Mouse (Mus musculus) urinary bladder, adult 2 months (tissue): Measurements from ENCODE around the gene D430041D05Rik. TPM values are rescaled to one million over a fixed set of nuclear protein-coding genes. Genes with fewer than 3 reads are reported as not detected.

Source experiments
- DNase-seq: peaks from one replicate; pipeline ENCODE4 v3.0.0; 2022; ENCODE audit warnings: low spot score
- polyA plus RNA-seq: library from polyadenylated mRNA; depleted of rRNA; stranded (reverse); fragments of >200 nt; gene quantifications from 2 replicates; pipeline ENCODE4 v1.2.3, GENCODE M21; 2012; rRNA removed

D430041D05Rik gene
- polyA plus RNA-seq = 0.06 TPM in 2 replicates

DNA sequence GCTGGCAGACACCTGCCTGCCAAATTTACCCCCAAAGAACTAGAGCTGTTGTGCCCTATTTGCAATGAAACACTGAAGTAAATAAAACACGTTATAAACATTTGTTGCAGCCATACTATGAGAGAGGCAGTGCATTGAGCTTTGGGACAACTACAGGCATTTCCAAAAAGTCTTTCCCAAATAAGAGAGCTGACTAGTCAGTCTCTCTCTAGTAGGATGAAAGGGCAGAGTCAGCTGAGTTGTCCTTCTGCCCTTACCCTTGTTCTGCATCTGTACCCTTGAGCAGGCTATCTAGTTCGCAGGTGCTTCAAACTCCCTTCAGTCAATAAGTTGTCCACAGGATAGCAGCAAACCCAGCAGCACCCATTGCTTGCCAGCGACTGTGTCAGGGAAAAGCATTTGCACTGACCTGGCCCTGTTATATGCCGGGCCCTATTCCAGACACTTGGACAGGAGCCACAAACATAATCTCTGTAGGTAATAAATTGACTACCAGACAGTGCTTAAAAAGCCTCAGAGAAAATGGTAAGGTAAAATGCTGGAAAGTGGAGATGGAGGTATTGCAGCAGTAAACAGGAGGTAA, at the start of gene D430041D05Rik:
D430041D05Rik (minus strand) TSS at position 51 of the 583 bp plus-strand sequence.
- DNase-seq = no peak

DNA sequence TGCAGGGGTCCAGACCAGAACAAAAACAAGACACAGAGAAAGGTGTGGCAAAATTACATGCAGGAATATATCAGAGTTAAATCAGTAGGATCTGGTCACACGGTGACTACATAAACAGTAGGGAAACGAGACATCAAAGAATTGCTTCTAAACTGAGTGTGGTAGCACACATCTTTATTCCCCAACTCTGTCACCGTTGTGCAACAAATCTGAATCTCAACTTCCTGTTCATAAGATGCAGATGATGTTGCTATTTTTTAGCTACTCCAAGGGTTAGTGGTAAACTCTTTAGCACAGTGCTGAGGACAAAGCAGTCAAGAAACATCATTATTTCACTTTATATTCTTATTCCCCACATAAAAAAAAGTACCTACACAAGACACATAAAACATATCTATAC, 49.2 kb upstream of the D430041D05Rik start:
- DNase-seq = no peak

DNA sequence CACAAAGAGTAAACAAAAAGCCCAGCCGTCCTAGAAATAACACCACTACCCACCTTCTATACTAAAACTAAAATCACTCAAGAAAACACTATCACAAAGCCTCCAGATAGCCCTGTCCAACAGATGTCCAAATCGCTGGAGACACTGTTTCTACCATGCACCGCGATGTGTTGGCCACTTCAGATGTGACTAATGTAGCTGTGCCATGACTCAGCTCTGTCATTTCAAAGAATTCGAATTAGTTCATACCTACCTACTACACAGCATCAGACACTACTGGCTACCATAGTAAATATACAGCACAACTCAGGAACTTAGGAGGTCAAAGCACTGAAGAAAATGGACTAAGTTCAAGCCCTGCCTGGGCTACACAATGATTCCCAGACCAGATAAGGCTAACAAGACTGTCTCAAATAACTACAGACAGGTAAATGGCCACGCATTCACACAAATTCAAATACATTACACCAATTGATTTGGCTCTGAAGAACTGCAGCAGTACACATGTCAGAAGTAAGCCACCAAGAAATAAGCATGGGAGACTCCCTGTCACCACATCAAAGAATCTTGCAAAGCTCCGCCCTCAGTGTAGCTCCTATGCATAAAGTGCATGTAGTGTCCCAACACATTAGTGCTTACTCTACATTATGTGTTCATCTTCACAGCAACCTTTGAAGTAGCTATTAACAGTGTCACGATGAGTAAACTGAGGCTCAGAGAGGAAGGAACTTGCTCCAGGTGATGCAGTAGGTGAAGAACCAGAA, 47.9 kb upstream of the D430041D05Rik start:
- no peak for DNase-seq

DNA sequence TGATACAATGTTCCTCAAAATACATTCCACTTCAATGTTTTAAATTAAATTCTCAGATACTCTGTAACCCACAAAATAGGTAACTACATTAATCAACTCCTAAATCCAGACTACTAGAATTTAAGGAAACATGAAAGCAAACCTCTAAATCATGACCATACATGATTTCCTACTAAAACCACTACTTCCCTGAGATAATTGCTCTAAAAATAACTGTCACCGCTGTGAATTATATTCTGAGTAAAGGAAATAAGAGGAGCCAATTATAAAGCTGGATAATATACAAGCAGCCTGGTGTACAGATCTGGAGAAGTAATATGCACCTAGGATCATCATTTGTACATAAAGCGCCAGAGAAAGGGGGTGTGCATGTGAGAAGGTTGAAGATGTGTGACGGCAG, 46.3 kb upstream of the D430041D05Rik start:
- no peak for DNase-seq

DNA sequence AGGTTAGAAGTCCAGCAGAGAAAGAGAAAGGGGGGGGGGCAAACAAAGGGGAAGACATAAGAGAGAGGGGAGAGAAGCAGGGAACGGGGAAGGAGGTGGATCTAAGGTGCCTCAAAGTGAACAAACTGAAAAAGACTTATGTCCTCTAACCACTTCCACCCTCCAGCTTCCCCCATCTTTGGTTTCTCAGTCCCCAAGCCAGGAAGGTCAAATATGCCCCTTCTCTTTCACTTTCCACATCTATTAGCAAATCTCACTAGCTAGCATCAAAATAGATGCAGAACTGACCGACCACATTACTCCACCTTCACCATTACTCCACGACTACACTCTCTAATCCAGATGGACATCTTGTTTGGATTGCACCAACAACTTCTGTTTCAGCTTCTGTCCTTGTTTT, 39.9 kb upstream of the D430041D05Rik start:
- no peak for DNase-seq

DNA sequence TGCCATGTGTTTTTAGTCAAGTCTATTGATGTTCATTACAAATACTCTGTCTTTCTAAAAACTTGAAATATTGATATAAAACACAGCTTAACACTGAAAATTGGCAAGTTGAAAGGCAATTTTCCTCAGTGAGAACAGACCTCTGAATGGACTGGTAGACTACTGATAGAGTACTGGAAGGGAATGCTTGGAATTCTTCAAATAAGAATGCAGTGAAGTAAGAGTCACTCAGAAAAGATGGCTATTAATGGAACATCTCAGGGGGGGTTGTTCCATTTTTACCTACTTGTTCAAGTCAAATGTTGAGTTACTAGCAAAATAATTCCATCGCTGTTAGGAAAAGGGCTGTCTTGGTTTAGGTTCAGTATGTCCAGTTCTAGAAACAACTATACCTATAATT, 38.4 kb upstream of the D430041D05Rik start:
- no peak for DNase-seq

DNA sequence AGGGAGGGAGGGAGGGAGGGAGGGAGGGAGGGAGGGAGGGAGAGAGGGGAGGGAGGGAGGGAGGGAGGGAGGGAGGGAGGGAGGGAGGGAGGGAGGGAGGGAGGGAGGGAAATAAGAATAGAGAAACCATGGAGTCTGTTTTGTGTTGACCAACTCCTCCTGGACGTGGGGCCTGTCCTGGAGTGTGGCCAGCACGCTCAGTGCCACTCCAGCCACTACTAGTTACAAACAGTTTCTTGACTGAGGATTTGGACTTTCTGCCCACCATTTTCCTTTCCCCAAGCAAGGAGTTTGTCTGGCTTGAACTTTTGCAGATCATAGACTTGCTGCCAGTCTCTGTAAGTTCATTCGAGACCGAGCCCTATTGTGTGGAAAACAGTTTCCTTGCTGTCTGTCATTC, 37.4 kb upstream of the D430041D05Rik start:
- DNase-seq = no peak

DNA sequence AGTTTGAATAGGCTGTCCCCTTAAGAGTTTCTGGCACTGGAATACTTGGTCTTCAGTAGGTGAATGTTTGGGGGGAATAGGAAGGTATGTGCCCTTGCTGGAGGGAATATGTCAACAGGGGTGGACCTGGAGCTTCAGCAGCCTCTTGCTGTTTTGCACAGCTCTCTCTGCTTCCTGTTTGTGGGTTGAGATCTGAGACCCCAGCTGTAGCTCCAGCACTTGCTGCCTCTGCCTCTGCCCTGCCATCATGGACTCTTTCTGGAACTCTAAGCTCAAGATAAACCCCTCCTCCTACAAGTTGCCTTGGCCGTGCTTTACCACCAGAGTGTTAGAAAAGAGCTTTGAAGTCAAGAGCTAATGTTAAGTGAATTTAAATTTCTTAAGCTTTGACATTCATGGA, 35.2 kb upstream of the D430041D05Rik start:
- no peak for DNase-seq

DNA sequence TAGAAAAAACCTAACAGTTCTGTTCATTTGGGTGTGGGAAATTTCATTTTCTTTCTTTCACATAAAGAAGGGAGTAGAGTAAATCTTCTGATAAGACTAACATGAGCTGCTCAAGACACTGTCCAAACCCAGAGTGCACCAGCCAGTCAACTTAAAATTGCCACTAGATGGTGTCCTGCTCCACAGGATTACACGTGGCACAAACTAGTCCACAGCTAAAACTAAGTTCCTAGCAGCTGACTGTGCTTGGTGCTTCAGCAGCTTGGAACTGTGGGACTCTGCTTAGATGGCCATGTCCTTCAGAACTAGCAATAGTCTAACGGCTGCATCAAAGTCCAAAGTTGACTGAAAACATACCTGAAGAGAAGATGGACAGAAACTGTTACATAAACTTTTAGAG, 34.0 kb upstream of the D430041D05Rik start:
- peak; percentile 25 for DNase-seq

DNA sequence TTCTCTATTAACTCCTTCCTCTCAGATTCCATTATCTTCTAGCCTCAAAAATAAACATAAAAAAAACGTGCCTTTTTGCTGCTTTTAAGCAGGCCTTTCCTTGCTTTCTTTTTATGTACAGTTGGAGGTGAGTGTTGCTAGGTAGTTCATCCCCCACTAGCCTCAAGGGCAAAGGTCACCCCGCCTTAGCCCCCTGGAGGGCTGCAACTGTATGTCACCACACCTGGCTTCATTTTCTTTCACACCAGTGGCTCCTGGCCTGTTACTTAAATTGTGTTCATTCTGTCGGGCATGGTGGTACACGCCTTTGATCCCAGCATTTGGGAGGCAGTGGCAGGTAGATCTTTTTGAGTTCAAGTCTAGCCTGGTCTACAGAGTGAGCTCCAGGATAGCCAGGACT, 31.5 kb upstream of the D430041D05Rik start:
- no peak for DNase-seq

DNA sequence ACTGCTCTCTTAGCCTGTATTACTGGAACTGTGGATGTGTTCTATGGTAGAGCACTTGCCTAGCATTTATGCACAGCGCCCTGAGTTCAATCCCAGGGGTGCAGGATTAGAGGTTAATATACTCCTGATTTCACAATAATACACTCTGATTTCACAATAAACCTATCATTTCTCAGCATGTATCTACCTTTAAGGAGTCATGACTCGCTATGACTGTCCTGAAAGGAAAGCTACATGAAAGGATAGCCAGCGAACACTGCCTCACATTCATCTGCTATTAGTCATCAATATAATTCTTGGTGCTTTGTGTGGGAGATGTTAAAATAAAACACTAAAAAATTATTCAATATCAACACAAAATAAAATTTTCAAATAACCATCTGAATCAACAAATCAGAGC, 25.4 kb upstream of the D430041D05Rik start:
- no peak for DNase-seq

DNA sequence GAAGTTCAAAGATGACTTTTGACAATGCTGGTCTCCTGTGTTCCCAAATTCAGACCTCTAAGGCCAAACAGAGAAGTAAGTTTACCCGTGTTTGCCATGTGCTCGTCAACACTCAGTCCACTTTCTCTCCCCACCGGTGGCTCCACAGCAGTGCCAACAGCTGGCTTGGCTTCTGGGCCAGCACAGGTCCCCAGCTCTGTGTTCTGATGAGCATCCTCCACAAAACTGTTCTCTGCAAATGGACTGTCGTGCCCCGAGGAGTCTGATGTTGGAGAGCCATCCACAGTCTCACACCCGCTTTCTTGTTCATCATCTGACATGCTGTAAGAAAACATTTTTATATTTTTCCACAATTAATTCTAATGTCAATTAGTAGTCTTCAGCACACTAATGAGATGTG, 20.3 kb upstream of the D430041D05Rik start:
- no peak for DNase-seq

DNA sequence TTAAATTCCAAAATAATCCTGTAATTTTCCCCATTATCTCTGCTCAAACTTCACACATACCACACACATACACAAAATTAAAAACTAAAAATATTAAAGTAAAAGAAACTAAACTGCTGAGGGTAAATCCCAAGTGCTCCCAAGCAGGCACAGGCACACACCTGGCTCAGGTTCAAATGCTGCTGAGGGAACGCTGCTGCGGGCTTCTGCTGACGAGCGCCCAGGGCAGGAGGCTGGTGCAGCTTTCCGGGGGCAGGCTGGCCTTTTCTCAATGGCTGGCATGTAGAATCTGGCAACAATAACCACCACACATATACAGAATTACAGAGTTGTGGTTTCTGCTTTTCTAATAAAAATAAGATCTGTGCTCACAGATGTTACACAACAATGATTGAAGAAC, 19.8 kb upstream of the D430041D05Rik start:
- no peak for DNase-seq

DNA sequence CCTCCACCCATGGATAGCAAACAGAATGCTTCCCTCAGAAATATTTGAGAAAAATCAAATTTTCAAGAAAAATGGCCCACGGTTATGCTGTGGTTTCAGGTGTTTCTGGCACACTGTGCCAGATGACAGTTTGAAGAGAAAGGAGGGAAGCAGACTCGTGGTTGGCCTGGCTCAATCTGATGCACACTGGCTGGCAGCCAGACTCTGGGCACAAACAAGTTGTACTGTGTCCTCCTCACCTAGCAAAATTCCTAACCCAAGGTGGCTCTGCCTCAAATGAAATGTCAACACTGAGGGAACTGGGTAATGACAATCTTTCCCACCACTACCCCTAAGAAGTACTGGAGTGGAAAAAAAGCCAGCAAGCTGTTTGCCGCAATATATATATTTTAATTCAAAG, 15.3 kb upstream of the D430041D05Rik start:
- no peak for DNase-seq

DNA sequence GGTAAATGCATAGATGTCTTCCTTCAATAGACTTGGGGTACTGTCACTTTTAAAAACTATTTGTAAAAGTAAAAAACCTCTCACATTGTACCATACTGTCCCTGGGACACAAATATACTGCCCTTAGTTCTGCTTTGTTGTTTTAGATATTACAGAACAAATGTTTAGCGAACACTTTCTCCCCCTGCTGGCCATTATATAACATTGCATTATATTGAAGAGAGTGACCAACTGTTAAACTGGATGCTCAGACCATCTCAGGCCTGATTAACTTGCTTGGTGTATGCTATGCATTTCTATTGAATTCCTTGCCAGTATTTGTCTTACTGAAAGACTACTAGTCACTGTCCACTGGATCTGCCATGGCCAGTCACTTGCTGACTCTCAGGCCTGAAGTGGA, 11.4 kb upstream of the D430041D05Rik start:
- DNase-seq = no peak

DNA sequence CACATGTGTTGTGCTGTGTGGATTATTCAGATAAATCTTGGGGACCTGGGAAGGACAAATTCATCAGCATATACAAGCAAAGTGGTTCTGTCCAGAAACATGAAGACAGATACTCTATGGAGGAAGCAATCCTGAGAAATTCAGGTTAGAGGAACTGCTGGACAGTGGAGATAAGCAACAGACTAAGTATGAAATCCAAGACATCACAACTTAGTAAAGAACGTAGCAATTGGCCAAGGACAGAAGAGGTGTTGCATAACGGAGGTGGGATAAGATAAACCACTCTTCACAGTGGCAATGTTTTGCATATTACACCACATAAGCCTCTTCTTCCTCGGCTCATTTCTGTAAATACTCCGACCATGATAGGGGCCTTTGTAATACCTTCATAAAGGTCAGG, 10.0 kb upstream of the D430041D05Rik start:
- DNase-seq = no peak

DNA sequence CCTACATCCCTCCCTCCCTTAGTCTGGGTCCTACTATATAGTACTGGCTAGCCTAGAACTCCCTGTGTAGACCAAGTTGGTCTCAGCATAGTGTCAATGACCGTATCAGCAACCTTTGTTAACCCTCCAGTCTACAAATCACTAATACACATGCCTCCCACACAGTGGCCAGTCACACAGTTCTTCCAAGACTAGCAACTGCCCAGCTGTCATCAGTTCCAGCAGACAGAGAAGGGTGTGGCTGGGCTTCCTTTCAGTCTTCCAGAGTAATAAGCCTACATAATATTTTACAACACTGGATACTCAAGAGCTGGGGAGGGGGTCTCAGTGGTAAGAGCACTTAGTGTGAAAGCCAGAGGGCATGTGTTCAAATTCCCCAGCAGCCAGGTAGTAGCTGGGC, 9.2 kb upstream of the D430041D05Rik start:
- no peak for DNase-seq

DNA sequence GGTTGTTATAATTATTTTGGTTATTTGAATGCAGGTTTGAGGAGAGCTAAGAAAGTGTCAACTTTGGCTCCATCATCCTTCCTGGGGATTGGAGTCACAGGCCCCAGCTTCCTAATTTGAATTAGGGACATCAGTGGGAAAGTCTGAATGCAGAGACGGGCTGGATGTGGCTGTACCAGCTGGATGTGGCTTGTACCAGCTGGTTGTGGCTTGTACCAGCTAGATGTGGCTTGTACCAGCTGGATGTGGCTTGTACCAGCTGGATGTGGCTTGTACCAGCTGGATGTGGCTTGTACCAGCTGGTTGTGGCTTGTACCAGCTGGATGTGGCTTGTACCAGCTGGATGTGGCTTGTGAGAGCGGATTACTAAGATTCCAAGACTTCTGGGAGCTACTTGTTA, 8.6 kb upstream of the D430041D05Rik start:
- DNase-seq = no peak

DNA sequence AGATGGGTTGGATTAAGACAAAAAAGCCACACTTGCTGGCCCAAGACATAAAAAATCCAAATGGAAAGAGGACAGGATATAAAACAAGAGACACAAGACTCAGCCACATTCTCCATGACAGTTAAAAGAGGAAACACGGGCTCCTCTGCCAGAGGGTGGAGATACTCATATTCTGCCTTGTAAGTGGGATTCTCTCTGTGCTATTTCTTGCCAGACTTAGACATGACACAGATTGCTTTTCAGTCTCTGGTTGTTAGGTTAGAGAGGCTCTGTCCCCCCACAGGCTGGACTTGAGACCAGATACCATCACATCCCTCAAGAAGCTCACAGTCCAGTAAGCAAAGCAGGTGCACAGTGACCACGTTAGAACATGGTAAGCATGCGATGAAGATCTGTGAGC, 2.2 kb upstream of the D430041D05Rik start:
- no peak for DNase-seq

DNA sequence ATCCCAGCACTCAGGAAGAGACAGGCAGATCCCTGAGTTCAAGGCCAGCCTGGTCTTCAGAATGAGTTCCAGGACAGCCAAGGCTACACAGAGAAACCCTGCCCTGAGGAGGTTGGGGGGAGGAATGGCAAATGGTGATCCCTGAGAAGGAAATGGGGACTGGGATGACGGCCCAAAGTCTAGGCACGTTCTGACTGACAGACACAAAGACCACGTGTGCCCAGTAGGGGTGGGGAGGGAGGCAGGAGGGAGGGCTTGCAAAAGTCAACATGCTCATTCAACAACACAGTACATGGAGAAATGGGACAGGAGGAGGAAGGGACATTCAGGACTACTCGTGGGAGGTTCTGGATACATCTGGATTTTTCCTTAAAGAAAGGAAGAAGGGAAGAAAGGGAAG, 1.7 kb upstream of the D430041D05Rik start:
- no peak for DNase-seq

DNA sequence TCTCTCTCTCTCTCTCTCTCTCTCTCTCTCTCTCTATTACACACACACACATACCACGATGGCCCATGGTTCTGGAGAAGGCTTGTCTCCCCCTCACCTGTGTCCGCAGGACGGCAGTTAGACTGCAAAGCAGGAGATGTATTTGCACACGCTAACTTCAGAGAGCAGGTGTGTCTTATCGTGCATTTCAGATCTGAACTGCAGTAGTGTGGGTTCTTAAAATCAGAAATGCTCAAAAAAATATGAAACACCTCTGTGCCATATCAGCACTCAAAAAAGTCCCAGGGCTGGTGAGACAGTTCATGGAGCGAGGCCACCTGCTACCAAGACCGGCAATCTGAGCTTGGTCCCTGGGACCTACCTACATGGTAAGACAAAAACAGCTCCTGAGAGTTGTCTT, 993 bp upstream of the D430041D05Rik start:
- no peak for DNase-seq

DNA sequence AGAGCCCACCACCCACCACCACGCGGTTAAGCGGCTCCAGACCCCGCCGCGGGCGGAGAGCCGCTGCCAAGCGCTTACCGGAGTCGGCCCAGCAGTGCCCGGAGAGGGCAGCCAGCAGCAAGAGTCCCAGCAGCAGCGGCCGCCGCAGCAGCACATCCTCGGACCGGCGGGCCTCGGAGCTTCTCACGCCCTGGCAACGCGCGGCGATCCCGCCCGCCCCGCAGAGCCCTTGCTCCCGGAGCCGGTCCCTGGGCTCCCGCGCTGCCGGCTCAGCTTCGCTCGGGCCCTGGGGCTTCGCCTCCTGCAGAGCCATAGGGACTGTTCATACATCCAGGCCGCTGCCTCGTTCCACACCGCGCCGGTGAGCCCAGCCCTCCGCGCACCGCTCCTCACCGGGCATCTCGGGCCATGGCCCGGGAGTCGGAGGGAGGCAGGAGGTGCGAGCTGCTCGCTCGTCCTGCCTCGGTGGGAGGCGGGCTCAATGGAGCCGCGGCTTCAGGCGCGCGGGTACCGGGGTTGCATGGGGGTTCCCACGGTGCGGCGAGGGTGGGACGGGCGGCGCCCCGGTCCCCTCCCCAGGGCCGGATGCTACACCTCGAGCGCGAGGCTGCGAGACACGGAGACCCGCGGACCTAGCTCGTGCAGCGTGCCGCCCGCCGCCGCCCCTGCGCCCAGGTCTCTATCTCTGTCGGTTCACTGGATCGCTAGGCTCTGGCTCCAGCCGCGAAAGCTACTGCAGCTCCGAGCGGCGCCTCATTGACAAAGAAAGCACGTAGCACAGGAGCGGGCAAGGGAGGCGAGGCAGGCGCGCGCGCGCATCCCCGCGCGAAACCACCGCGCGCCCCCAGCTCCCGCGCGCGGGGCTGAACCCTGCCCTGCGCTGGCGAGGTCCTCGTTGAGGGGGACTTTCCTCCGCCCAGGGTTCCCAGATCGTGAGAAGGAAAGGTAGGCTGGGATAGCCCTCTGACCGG, 677 bp downstream of the D430041D05Rik start:
- DNase-seq = peak; percentile 33

DNA sequence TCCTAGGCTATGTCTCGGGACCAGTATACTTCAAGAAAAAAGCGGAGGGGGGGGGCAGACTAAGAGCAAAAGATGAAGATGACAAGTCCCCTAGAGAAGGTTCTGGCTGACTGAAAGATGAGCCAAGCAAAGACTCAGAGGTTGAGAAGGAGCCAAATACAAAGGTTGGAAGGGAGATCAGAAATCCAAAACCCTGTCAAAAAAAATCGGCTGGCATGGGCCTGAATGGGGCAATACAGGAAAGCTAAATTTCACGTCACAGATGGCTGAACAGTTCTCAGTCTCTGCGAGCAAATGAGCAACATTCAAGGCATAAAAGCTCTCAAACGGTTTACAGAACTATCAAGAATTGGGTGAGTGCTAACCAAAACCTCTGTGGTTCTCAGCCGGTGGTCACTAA, 2.5 kb downstream of the D430041D05Rik start:
- DNase-seq = no peak
